Mouse (Mus musculus): ENCODE data around the gene Gale. TPM values are rescaled to one million over a fixed set of nuclear protein-coding genes. Genes with fewer than 3 reads are reported as not detected.
"Not testable (repeated sequence)": the region's sequence is repeated elsewhere in the genome, so short reads cannot be mapped to it uniquely, and the experiment has no call there.

The Gale gene
- total and polyA plus RNA-seq, 2 experiments from 2014 or later = 32.1 to 34.4 TPM

- Histone ChIP-seq H3K4me1 (ENCODE audit: insufficient read depth) (no peaks in the 10 kb centered on the region), H3K27ac (ENCODE audit: low read depth, low read length) (no peak overlapping the region), H3K27me3 (ENCODE audit: insufficient read depth, low read length) (no peaks in the 10 kb centered on the region), H3K9ac (no peak overlapping the region), H3K4me3 (ENCODE audit: low read depth, low read length) (no peak overlapping the region), H3K4me2 (ENCODE audit: low read depth) (no peak overlapping the region), H3K36me3 (ENCODE audit: insufficient read depth) (peaks cover 30% of the 10 kb centered on the region), H3K9me3 (ENCODE audit: low read length) (no peaks in the 10 kb centered on the region)
- TF ChIP-seq CTCF (IDR thresholded peaks at IDR 0.05; ENCODE audit: low read depth) = no peak
- 92% methylated on average over 8 of the region's 8 CpGs for WGBS
- DNase-seq = no peak
- ATAC-seq = no peak
Observed at GRCm38 (mm10) chr4:135930239-135930638, 33.3 kb upstream of the Gale start.

GRCm38 (mm10) chr4:135931832-135932231 lies 31.7 kb upstream of the Gale start:
- Histone ChIP-seq H3K4me1 (ENCODE audit: insufficient read depth) (no peaks in the 10 kb centered on the region), H3K4me2 (ENCODE audit: low read depth) (no peak overlapping the region), H3K27ac (ENCODE audit: low read depth, low read length) (no peak overlapping the region), H3K9me3 (ENCODE audit: low read length) (no peaks in the 10 kb centered on the region), H3K4me3 (ENCODE audit: low read depth, low read length) (no peak overlapping the region), H3K36me3 (ENCODE audit: insufficient read depth) (peaks cover 39% of the 10 kb centered on the region), H3K27me3 (ENCODE audit: insufficient read depth, low read length) (no peaks in the 10 kb centered on the region), H3K9ac (no peak overlapping the region)
- WGBS = 69% methylated on average over 5 of the region's 5 CpGs
- peak; percentile 26 for DNase-seq
- ATAC-seq = peak; percentile 47; the same call in 1 of the 2 replicates
- peak; percentile 66 for TF ChIP-seq CTCF (IDR thresholded peaks at IDR 0.05; ENCODE audit: low read depth)

GRCm38 (mm10) chr4:135934708-135935500 lies 28.6 kb upstream of the Gale start:
- ATAC-seq = no peak
- WGBS = 50% methylated on average over 12 of the region's 12 CpGs
- no peak for DNase-seq

GRCm38 (mm10) chr4:135935502-135935901 lies 28.0 kb upstream of the Gale start:
- Histone ChIP-seq H3K36me3 (ENCODE audit: insufficient read depth) (peaks cover 58% of the 10 kb centered on the region), H3K4me2 (ENCODE audit: low read depth) (no peak overlapping the region), H3K27ac (ENCODE audit: low read depth, low read length) (no peak overlapping the region), H3K9ac (no peak overlapping the region), H3K27me3 (ENCODE audit: insufficient read depth, low read length) (no peaks in the 10 kb centered on the region), H3K4me3 (ENCODE audit: low read depth, low read length) (no peak overlapping the region), H3K9me3 (ENCODE audit: low read length) (no peaks in the 10 kb centered on the region), H3K4me1 (ENCODE audit: insufficient read depth) (no peaks in the 10 kb centered on the region)
- ATAC-seq (no peak), DNase-seq (no peak)
- WGBS = 63% methylated on average over 5 of the region's 5 CpGs
- TF ChIP-seq CTCF (IDR thresholded peaks at IDR 0.05; ENCODE audit: low read depth) = no peak

More at GRCm38 (mm10) chr4:135934708-135935500, 28.6 kb upstream of the Gale start:
- no peak for TF ChIP-seq CTCF (IDR thresholded peaks at IDR 0.05; ENCODE audit: low read depth)
- Histone ChIP-seq H3K36me3 (ENCODE audit: insufficient read depth) (peaks cover 56% of the 10 kb centered on the region), H3K9ac (no peak overlapping the region), H3K4me2 (ENCODE audit: low read depth) (no peak overlapping the region), H3K9me3 (ENCODE audit: low read length) (no peaks in the 10 kb centered on the region), H3K27me3 (ENCODE audit: insufficient read depth, low read length) (no peaks in the 10 kb centered on the region), H3K27ac (ENCODE audit: low read depth, low read length) (no peak overlapping the region), H3K4me3 (ENCODE audit: low read depth, low read length) (no peak overlapping the region), H3K4me1 (ENCODE audit: insufficient read depth) (no peaks in the 10 kb centered on the region)

GRCm38 (mm10) chr4:135938858-135939257 lies 24.7 kb upstream of the Gale start:
- no peak for ATAC-seq
- no peak for TF ChIP-seq CTCF (IDR thresholded peaks at IDR 0.05; ENCODE audit: low read depth)
- Histone ChIP-seq H3K27ac (ENCODE audit: low read depth, low read length) (no peak overlapping the region), H3K4me3 (ENCODE audit: low read depth, low read length) (no peak overlapping the region), H3K9me3 (ENCODE audit: low read length) (no peaks in the 10 kb centered on the region), H3K9ac (no peak overlapping the region), H3K4me2 (ENCODE audit: low read depth) (no peak overlapping the region), H3K36me3 (ENCODE audit: insufficient read depth) (peaks cover 42% of the 10 kb centered on the region), H3K27me3 (ENCODE audit: insufficient read depth, low read length) (no peaks in the 10 kb centered on the region), H3K4me1 (ENCODE audit: insufficient read depth) (no peaks in the 10 kb centered on the region)
- no peak for DNase-seq
- 84% methylated on average over 7 of the region's 7 CpGs for WGBS

GRCm38 (mm10) chr4:135941026-135941425 lies 22.5 kb upstream of the Gale start:
- not testable (repeated sequence) for DNase-seq
- WGBS = 86% methylated on average over 8 of the region's 8 CpGs

GRCm38 (mm10) chr4:135942193-135942592 lies 21.3 kb upstream of the Gale start:
- DNase-seq (no peak), ATAC-seq (no peak)
- Histone ChIP-seq H3K4me1 (ENCODE audit: insufficient read depth) (no peaks in the 10 kb centered on the region), H3K4me2 (ENCODE audit: low read depth) (no peak overlapping the region), H3K9me3 (ENCODE audit: low read length) (no peaks in the 10 kb centered on the region), H3K27ac (ENCODE audit: low read depth, low read length) (no peak overlapping the region), H3K36me3 (ENCODE audit: insufficient read depth) (peaks cover 20% of the 10 kb centered on the region), H3K27me3 (ENCODE audit: insufficient read depth, low read length) (no peaks in the 10 kb centered on the region), H3K9ac (no peak overlapping the region), H3K4me3 (ENCODE audit: low read depth, low read length) (no peak overlapping the region)
- WGBS = 89% methylated on average over 6 of the region's 6 CpGs
- no peak for TF ChIP-seq CTCF (IDR thresholded peaks at IDR 0.05; ENCODE audit: low read depth)

More at GRCm38 (mm10) chr4:135941026-135941425, 22.5 kb upstream of the Gale start:
- H3K4me1 ChIP-seq (ENCODE audit: insufficient read depth); H3K4me3 ChIP-seq (ENCODE audit: low read depth, low read length); H3K4me2 ChIP-seq (ENCODE audit: low read depth); H3K27ac ChIP-seq (ENCODE audit: low read depth, low read length); H3K9ac ChIP-seq; H3K27me3 ChIP-seq (ENCODE audit: insufficient read depth, low read length); ATAC-seq; H3K9me3 ChIP-seq (ENCODE audit: low read length): not testable (repeated sequence)
- H3K36me3 ChIP-seq (ENCODE audit: insufficient read depth) = peaks cover 28% of the 10 kb centered on the region
- TF ChIP-seq CTCF (IDR thresholded peaks at IDR 0.05; ENCODE audit: low read depth) = peak; percentile 30; the same call in 1 of the 2 replicates

All from forebrain, postnatal 0 days (tissue).